Mouse (Mus musculus): Measurements from ENCODE around the gene Ddx4.
"Not testable (repeated sequence)": the region's sequence is repeated elsewhere in the genome, so short reads cannot be mapped to it uniquely, and the experiment has no call there.

Gene Ddx4

DNA sequence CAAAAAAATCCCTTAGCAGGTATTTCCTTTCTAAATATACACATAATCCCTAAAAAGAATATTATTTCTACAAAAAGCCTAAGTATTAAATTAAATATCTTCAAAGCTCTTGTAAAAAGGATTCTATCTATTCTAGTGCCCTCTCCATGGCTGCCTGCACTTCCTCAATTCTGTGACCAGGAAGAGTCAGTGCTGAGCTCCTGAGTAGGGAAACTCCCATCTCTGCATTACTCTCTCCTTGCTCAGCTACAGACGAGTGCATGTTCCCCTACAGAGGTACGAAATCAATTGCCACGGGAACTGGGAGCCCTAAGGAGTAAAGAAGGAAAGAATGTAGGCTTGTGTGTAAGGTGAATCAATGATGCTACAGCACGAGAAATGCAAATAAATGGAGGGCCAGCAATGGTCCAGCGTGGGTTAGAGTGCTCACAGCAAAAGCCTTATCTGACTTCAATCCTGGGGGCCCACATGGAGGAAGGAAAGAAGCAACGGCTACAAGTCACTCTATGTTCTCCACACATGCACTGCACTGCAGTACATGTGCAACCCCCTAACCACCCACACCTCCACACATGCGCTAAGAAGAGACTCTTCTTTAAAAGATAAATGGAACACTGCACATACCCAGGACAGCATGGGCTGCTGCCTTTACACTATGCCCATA is 17.0 kb downstream of the Ddx4 start:
- no peak for DNase-seq

GRCm38 (mm10) chr13:112625566-112625965 is 26.7 kb downstream of the Ddx4 start:
- DNase-seq, result no peak

DNA sequence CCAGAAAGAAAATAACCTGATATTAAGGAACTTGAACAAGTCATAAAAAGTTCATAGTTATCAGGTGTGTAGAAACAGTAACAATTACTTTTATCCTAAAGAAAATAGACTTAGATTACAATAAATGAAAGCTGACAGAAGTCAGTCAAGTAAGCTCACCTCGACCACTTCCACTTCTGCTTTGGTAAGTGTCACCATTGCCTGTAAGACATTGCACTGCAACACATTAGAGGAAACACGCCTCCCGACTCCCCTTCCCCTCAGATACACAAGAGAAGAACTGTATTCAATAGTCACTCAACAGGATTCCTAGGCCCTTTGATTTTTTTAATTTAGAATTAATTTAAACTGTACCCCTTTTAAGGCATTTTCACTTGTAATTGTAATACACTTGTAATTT is 27.7 kb downstream of the Ddx4 start:
- no peak for DNase-seq

GRCm38 (mm10) chr13:112623656-112624055 is 28.6 kb downstream of the Ddx4 start:
- DNase-seq, result peak; percentile 14

DNA sequence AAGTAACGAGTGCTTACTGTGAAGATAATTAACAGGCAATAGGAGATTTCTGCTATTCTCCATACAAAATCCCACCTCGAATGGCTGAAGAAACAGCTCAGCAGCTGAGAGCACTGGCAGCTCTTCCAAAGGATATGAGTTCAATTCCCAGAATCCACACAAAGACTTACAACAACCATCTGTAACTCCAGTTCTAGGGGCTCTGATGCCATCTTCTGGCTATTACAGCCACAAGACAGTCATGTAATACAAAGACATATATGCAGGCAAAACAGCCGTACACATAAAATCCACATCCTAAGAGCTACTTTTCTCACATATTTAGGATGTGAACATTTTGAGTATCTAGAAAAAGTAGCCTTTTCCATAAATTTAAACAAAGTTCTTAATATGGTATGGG is 30.7 kb downstream of the Ddx4 start:
- DNase-seq, result no peak

GRCm38 (mm10) chr13:112608606-112609005 is 43.7 kb downstream of the Ddx4 start:
- DNase-seq, result no peak

GRCm38 (mm10) chr13:112604411-112604810 is 47.9 kb downstream of the Ddx4 start:
- no peak for DNase-seq

- DNase-seq, result no peak
These were observed 48.4 kb downstream of the Ddx4 start for GRCm38 (mm10) chr13:112603839-112604238.

DNA sequence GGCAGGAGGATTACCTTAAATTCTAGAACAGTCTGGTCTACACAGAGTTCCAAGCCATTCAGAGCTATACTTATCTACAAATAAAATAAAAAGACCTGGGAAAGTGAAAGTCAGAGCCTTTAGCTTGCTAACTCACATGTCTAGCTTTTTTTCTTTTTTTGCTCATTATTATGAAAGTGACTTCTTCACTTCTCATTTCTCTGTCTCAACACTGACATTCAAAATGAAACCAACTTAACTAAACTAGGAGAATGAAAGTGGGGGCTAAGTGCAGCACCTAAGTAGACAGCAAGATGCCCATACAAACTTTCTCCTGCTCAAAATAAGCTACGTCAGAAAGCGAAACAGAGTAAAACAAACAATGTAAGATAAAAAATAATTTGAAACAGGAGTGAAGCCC is 49.7 kb downstream of the Ddx4 start:
- no peak for DNase-seq

- DNase-seq, result not testable (repeated sequence)
These were observed 58.0 kb downstream of the Ddx4 start, which contains the start of gene Il31ra for GRCm38 (mm10) chr13:112594260-112594659. Il31ra (minus strand) TSS chr13:112594360.

GRCm38 (mm10) chr13:112590254-112590653 is 62.0 kb downstream of the Ddx4 start:
- no peak for DNase-seq

GRCm38 (mm10) chr13:112589625-112590024 is 62.6 kb downstream of the Ddx4 start:
- DNase-seq, result no peak

GRCm38 (mm10) chr13:112584556-112585237 is 67.6 kb downstream of the Ddx4 start:
- DNase-seq, result no peak

- DNase-seq, result no peak
These were observed 70.0 kb downstream of the Ddx4 start for GRCm38 (mm10) chr13:112582291-112582690.

GRCm38 (mm10) chr13:112581796-112582195 is 70.5 kb downstream of the Ddx4 start:
- DNase-seq, result no peak

DNA sequence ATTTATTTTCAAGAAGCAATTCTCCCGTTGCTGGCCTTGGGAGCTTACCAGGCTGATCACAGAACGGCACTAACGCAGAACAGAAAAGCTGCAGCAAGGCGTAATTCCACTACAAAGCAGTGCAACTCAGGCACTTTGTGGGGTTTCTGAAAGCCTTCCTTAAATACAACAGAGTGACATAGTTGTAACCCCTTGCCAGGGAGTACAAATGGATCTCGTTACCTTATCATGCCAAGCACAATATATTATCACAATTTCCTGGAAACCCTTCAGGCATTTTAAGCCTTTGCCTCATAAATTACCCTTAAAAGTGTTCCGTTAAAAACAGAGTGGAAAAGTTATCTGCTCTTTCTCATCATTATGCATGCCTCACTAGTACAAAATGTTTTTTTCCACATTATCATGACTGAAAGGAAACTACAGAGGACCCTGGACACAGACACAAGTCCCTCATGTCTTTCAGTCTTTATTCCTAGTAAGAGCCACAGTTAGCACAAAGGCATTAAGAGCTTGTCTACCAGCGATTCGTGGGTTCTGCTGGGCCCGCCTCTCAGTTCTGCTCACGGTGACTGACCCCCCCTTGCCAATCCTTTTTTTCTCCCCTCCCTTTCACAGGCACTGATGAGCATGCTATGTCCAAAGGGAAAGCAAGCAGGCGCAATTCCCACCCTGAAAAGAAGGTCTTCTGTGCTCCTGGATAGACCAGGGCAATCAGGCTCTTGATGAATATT is 71.5 kb downstream of the Ddx4 start:
- DNase-seq, result no peak

GRCm38 (mm10) chr13:112578041-112578440 is 74.2 kb downstream of the Ddx4 start:
- peak; percentile 100 for DNase-seq

GRCm38 (mm10) chr13:112573800-112574199 is 78.5 kb downstream of the Ddx4 start:
- no peak for DNase-seq

- no peak for DNase-seq
These were observed 81.5 kb downstream of the Ddx4 start for GRCm38 (mm10) chr13:112570768-112571167.

- DNase-seq, result no peak
These were observed 82.7 kb downstream of the Ddx4 start for GRCm38 (mm10) chr13:112569606-112570005.

DNA sequence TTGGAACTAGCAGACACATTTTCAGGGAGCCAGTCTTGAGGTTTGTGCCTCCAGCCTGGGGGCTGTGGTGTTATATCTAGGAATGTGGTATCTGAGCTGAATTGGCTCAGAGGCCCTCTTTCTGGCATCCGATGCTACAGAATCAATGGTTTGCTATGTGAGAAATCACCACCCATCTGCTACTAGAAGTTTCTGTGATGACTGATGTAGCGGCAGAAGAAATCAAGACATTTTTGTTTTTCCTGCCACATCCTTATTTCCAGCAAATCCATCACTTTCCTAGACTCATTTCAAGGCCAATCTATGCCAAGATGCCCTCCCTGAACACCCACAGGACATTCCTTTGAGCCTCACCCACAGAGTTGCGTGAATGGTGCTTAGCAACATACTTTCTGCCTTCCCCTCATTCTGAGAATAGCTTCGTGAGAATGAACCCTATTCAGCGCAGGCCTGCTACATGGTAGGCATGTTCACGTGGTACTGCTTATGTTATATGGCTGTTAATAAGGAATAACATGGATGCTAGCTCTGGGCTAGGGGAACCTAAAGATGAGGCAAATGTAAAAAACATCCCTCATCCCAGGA is 91.6 kb downstream of the Ddx4 start:
- DNase-seq, result no peak

GRCm38 (mm10) chr13:112556501-112556900 is 95.8 kb downstream of the Ddx4 start:
- no peak for DNase-seq

DNA sequence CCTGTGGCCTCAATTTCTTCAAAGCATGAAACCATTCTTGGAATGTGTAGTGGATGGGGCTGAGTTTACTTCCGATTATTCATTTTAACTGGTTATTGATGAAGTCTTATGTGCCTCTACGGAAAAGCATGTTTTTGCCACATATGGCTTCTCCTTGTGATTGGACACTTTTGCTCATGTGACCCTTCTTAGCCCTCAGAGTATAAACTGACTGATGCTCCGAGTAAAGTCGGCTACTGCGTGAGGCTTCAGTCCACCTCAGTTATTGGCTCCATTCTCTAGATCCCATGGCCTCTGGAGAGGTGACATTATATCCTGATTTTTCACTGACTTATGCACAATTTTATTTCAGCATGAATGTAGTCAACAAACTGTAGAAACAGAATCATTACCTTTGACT is 99.0 kb downstream of the Ddx4 start:
- no peak for DNase-seq

All from cerebellum, adult 9-10 months (tissue).